Mouse (Mus musculus) midbrain, postnatal 0 days (tissue): ENCODE measurements around the gene Mtor. TPM values are rescaled to one million over a fixed set of nuclear protein-coding genes. Genes with fewer than 3 reads are reported as not detected.

Experiments used
- ATAC-seq: fragments of 200-750 bp; cut with Nextera tagmentation; 2 replicates; pipeline ENCODE4 v1.8.0; 2017; ENCODE audit warnings: moderate number of reproducible peaks, mild to moderate bottlenecking, moderate TSS enrichment, moderate library complexity; ENCODE audit not compliant: low FRiP score
- DNase-seq: peaks from one replicate; pipeline ENCODE4 v3.0.0-alpha.2; 2015; ENCODE audit warnings: low spot score
- H3K27ac ChIP-seq: fragments of 300-500 bp; sonication (generic); 2 replicates; pipeline ENCODE4 v1.5.1; 2014; ENCODE audit warnings: low read depth, mild to moderate bottlenecking, low read length, mixed read lengths
- H3K27me3 ChIP-seq: fragments of 300-500 bp; sonication (generic); 2 replicates; pipeline ENCODE4 v1.6.1; 2014; ENCODE audit warnings: low read length, control low read depth, mixed read lengths; ENCODE audit not compliant: insufficient read depth
- H3K36me3 ChIP-seq: fragments of 300-500 bp; sonication (generic); 2 replicates; pipeline ENCODE4 v1.6.1; 2014; ENCODE audit warnings: low read length, control low read depth, mixed read lengths; ENCODE audit not compliant: insufficient read depth
- H3K4me1 ChIP-seq: fragments of 300-500 bp; sonication (generic); 2 replicates; pipeline ENCODE4 v1.6.1; 2014; ENCODE audit warnings: mild to moderate bottlenecking, control low read depth, antibody characterized with exemption, low read length, mixed read lengths; ENCODE audit not compliant: insufficient read depth
- H3K4me2 ChIP-seq: fragments of 300-500 bp; sonication (generic); 2 replicates; pipeline ENCODE4 v1.6.1; 2014; ENCODE audit warnings: low read depth, mild to moderate bottlenecking, low read length, mixed read lengths; ENCODE audit not compliant: poor library complexity, severe bottlenecking
- H3K4me3 ChIP-seq: fragments of 300-500 bp; sonication (generic); 2 replicates; pipeline ENCODE4 v1.5.1; 2014; ENCODE audit warnings: low read depth, mild to moderate bottlenecking, low read length, moderate library complexity
- H3K9ac ChIP-seq: fragments of 300-500 bp; sonication (generic); replicated peaks from 2 replicates; pipeline ENCODE4 v1.6.1; 2014; ENCODE audit warnings: mild to moderate bottlenecking, low read length, moderate library complexity, mixed read lengths; ENCODE audit not compliant: poor library complexity, severe bottlenecking
- H3K9me3 ChIP-seq: fragments of 300-500 bp; sonication (generic); 2 replicates; pipeline ENCODE4 v1.6.1; 2016; ENCODE audit warnings: low read length, control low read depth
- CTCF ChIP-seq: IDR thresholded peaks from 2 replicates; pipeline ENCODE4 v1.5.1; 2016; ENCODE audit warnings: antibody characterized with exemption, mild to moderate bottlenecking
- WGBS: fragments of 180-500 bp; shearing (Covaris S2); extraction: QIAGEN DNeasy Blood & Tissue Kit; methylation state at CpG from one replicate; pipeline ENCODE4 v1.1.7; 2014; 5-methylcytosine and 5-hydroxymethylcytosine counted together
- polyA plus RNA-seq: library from polyadenylated mRNA; unstranded; fragments of >200 nt; fragmentation: Nextera tagmentation; extraction: Ambion mirVana; gene quantifications from 2 replicates; pipeline ENCODE4 v1.2.1, GENCODE M21; 2015
- total RNA-seq: library from RNA; depleted of rRNA; stranded (reverse); fragments of >200 nt; gene quantifications from 2 replicates; pipeline ENCODE4 v1.2.3, GENCODE M21; 2014

Mtor gene
- total and polyA plus RNA-seq, 2 experiments from 2014 or later = 27.8 to 54.5 TPM

DNA sequence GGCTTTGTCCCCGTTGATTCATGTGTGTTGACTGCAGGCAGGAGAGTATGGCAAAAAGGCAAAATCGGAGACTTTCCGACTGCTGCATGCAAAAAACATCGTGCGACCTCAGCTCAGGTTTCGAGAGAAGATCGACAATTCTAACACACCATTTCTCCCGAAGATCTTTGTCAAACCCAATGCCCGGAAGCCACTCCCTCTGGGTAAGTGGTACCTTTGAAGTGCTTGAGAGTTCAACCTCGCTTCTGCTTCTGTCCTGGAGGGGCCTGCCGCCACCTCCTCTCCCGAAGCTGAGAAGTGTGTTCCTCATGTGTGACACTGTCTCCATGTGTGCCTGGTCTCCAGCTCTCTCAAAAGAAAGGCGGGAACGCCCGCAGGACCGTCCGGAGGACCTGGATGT, 114.3 kb downstream of the Mtor start:
- Histone ChIP-seq H3K4me1 (no peaks in the 10 kb centered on the region; the same call in 1 of the 2 replicates), H3K4me3 (no peak overlapping the region), H3K9ac (no peak overlapping the region), H3K27me3 (no peaks in the 10 kb centered on the region), H3K36me3 (peaks cover 64% of the 10 kb centered on the region), H3K4me2 (no peak overlapping the region), H3K27ac (no peak overlapping the region), H3K9me3 (no peaks in the 10 kb centered on the region)
- DNase-seq = no peak
- 94% methylated on average over 17 of the region's 17 CpGs for WGBS
- ATAC-seq = no peak
- TF ChIP-seq CTCF = no peak

DNA sequence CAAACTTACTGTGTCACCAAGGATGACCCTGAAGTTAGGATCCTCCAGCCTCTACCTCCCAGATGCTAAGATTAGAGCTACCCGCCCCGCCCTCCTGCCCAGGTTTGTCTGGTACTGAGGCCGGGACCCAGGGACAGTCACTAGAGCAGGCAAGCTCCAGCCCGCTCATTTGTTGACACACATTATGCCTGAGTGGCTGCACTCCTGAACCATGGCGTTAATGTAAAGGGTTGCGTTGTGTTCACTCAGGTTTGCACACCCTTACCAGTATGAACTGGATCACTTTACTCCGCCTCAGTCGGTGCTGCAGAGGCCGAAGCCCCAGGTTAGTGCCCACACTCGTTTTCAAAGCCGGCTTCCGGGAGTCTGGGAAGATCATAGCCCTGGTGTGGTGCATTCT, 115.2 kb downstream of the Mtor start:
- H3K4me2 ChIP-seq = no peak overlapping the region
- H3K4me3 ChIP-seq = no peak overlapping the region
- no peak for TF ChIP-seq CTCF
- no peaks in the 10 kb centered on the region for H3K9me3 ChIP-seq
- 96% methylated on average over 12 of the region's 12 CpGs for WGBS
- H3K27ac ChIP-seq = no peak overlapping the region
- no peak overlapping the region for H3K9ac ChIP-seq
- no peaks in the 10 kb centered on the region for H3K27me3 ChIP-seq
- DNase-seq (no peak), ATAC-seq (no peak)
- H3K4me1 ChIP-seq = no peaks in the 10 kb centered on the region; the same call in 1 of the 2 replicates
- peaks cover 73% of the 10 kb centered on the region for H3K36me3 ChIP-seq

- Histone ChIP-seq H3K4me1 (no peaks in the 10 kb centered on the region), H3K9me3 (no peaks in the 10 kb centered on the region), H3K4me2 (no peak overlapping the region), H3K9ac (no peak overlapping the region), H3K27ac (no peak overlapping the region), H3K4me3 (no peak overlapping the region), H3K27me3 (no peaks in the 10 kb centered on the region), H3K36me3 (peaks cover 86% of the 10 kb centered on the region)
- ATAC-seq (no peak), DNase-seq (no peak)
- WGBS = 93% methylated on average over 10 of the region's 10 CpGs
- TF ChIP-seq CTCF = no peak
Measured at GRCm38 (mm10) chr4:148570138-148570537, 121.7 kb downstream of the Mtor start.

GRCm38 (mm10) chr4:148570693-148571295, 122.4 kb downstream of the Mtor start:
- Histone ChIP-seq H3K27me3 (no peaks in the 10 kb centered on the region), H3K27ac (no peak overlapping the region), H3K36me3 (peaks cover 86% of the 10 kb centered on the region), H3K4me2 (no peak overlapping the region), H3K4me3 (no peak overlapping the region), H3K9ac (no peak overlapping the region), H3K4me1 (no peaks in the 10 kb centered on the region), H3K9me3 (no peaks in the 10 kb centered on the region)
- DNase-seq = no peak
- ATAC-seq = no peak
- 96% methylated on average over 9 of the region's 9 CpGs for WGBS
- TF ChIP-seq CTCF = no peak

DNA sequence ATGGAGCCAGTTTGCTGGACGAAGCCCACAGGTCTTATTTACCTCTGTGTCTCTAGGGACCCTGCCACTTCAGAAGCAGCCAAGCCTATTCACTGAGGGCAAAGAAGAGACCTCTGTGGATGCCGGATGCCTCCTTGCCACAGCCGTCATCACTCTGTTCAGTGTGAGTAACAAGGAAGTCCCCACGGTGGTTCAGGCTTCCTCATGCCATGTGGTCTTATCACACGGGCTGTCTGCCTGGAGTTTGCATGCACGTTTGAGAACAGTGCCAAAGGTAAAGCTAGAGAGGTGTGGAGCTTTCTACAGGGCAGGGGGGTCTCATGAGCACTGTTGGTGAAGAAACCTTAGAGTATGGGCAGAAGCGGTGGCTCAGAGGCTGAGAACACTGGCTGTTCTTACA, 124.8 kb downstream of the Mtor start:
- ATAC-seq (no peak), DNase-seq (no peak)
- Histone ChIP-seq H3K9me3 (no peaks in the 10 kb centered on the region), H3K36me3 (peaks cover 84% of the 10 kb centered on the region), H3K9ac (no peak overlapping the region), H3K4me1 (no peaks in the 10 kb centered on the region), H3K27me3 (no peaks in the 10 kb centered on the region), H3K27ac (no peak overlapping the region), H3K4me3 (no peak overlapping the region), H3K4me2 (no peak overlapping the region)
- no peak for TF ChIP-seq CTCF
- WGBS = 92% methylated on average over 7 of the region's 7 CpGs

DNA sequence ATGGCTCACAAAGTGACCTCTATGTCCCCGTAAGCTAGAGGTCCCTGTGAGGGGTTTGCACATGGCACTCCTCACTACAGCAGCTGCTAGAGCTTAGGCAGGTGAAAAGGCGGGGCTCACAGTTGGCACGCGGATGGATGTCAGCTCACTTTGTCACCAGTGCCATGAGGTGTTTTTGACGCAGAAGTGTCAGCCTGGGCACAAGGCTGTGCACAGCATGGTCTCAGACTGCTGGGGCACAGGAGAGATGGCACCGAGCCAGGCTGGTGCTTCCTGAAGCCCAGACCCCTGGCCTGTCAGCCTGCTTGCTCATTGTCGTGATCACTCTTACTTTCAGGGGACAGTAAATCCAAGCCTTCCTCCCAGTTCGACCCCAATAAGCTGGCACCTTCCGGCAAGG, 132.4 kb downstream of the Mtor start:
- no peaks in the 10 kb centered on the region for H3K9me3 ChIP-seq
- DNase-seq (no peak), ATAC-seq (no peak)
- WGBS = 89% methylated on average over 9 of the region's 9 CpGs
- no peak overlapping the region for H3K4me2 ChIP-seq
- no peak for TF ChIP-seq CTCF
- no peaks in the 10 kb centered on the region for H3K4me1 ChIP-seq
- H3K27ac ChIP-seq = no peak overlapping the region
- H3K9ac ChIP-seq = no peak overlapping the region
- peaks cover 52% of the 10 kb centered on the region for H3K36me3 ChIP-seq
- H3K4me3 ChIP-seq = no peak overlapping the region
- H3K27me3 ChIP-seq = no peaks in the 10 kb centered on the region
